In the genomic region with DNA sequence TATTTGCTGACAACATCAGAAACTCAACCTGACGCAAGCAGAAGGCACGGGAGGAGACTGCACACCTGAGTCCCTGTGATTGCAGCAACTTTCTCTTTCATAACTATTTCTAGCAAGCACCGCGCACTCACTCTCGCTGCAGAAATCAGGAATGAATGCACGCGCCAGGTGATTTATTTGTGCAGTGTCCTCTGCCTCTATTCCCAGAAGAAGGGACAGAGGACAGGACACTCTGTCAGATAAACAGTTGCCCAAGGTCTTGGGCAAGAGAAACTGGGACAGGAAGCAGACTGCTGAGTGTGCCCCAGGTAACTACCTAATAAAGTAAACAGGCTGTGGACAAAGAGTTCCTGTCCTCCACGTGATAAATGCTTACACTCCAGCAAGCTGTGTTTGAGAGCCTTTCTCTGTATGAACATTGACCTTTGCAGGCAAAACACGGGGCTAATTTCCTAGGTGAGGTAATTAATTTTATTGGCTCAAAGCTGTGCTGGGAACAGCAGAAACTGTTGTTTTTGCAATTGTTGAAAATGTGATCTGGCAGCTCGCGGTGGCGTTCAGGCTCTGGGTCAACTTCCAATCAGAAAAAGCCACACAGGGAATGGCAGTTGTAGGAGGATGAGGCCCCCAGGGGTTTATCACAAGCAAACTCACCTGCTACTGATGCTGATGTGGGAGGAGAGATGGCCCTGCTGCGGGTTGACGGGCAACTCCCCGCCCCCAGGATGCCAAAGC, we compare ENCODE assay signal across 12 mouse cellular contexts. TPM values are rescaled to one million over a fixed set of nuclear protein-coding genes. Genes with fewer than 3 reads are reported as not detected.
A peak's percentile ranks its signal among the peaks of the same experiment; 100 is the strongest.
DNase-seq lines count a peak whose midpoint lies in the region; ATAC-seq and TF ChIP-seq lines count a peak whose summit lies in the region.
"Had no signal": no experiment of that assay in that cellular context is flagged by ENCODE, and none has a peak within 500 bp of the region (broad histone marks: within the 10 kb centered on the region; RNA-seq: fewer than 3 reads in every experiment).

No protein-coding gene starts in this region.

- peaks cover 3% of the 10 kb centered on the region; the same call in 1 of the 2 replicates for H3K4me1 ChIP-seq in kidney, postnatal 0 days (replicated peaks; ENCODE audit: insufficient read depth, low read length)
- H3K4me1 ChIP-seq in lung, postnatal 0 days (ENCODE audit: insufficient read depth, low read depth, low read length) = peaks cover 4% of the 10 kb centered on the region; the same call in 1 of the 2 replicates

- WGBS in kidney, postnatal 0 days = 30% methylated on average over 15 of the region's 15 CpGs
- WGBS in lung, postnatal 0 days = 21% methylated on average over 15 of the region's 15 CpGs

- H3K36me3 ChIP-seq in kidney, postnatal 0 days (ENCODE audit: insufficient read depth, low read length) = no peaks in the 10 kb centered on the region
- H3K36me3 ChIP-seq in lung, postnatal 0 days (ENCODE audit: insufficient read depth, low read length) = no peaks in the 10 kb centered on the region

- no peak for TF ChIP-seq CTCF in kidney, postnatal 0 days (IDR thresholded peaks at IDR 0.05; ENCODE audit: low read depth)
- no peak for TF ChIP-seq CTCF in lung, postnatal 0 days (IDR thresholded peaks at IDR 0.05)

- no peak overlapping the region for H3K4me3 ChIP-seq in kidney, postnatal 0 days (replicated peaks; ENCODE audit: low read depth, low read length)
- H3K4me3 ChIP-seq in lung, postnatal 0 days (ENCODE audit: low read depth, low read length) = no peak overlapping the region
- H3K4me3 ChIP-seq: erythroblast, embryonic 14.5 days; heart, adult 2 months had no signal

- H3K9me3 ChIP-seq in kidney, postnatal 0 days (replicated peaks; ENCODE audit: low read length) = no peaks in the 10 kb centered on the region
- no peaks in the 10 kb centered on the region for H3K9me3 ChIP-seq in lung, postnatal 0 days (ENCODE audit: low read length)

- no peaks in the 10 kb centered on the region for H3K27me3 ChIP-seq in kidney, postnatal 0 days (ENCODE audit: insufficient read depth, low read length)
- H3K27me3 ChIP-seq in lung, postnatal 0 days (replicated peaks; ENCODE audit: insufficient read depth, low read length) = no peaks in the 10 kb centered on the region

- peak; percentile 61 to 78 for DNase-seq in adrenal gland, adult (ENCODE audit: inconsistent age in 2 of 2, low spot score in 1 of 2)
- no peak for DNase-seq in adrenal gland, postnatal 4 days (ENCODE audit: low spot score in 2 of 2)
- DNase-seq in adrenal gland, postnatal 14 days = peak; percentile 52
- peak; percentile 46 for DNase-seq in kidney, postnatal 0 days (ENCODE audit: low spot score)
- peak; percentile 91 for DNase-seq in lung, postnatal 0 days (ENCODE audit: low spot score)
- no peak for DNase-seq in spleen, adult 12 weeks (ENCODE audit: low spot score)
- DNase-seq in layer of hippocampus, adult 9-11 months = no peak
- no peak for DNase-seq in embryo, embryonic 10 days (ENCODE audit: low spot score)
- DNase-seq: cerebellum, adult 8-10 months; right cerebral cortex, postnatal 14 days had no signal

- 0 out of 2 replicates have a peak overlapping the region, but pooled peaks have one; percentile 34 for H3K27ac ChIP-seq in kidney, postnatal 0 days
- H3K27ac ChIP-seq in lung, postnatal 0 days (ENCODE audit: low read length) = peak overlapping the region; percentile 81
- H3K27ac ChIP-seq: heart, adult 2 months had no signal

- peak; percentile 100 for TF ChIP-seq EP300 in lung, postnatal 0 days (IDR thresholded peaks at IDR 0.05)

- H3K4me2 ChIP-seq in kidney, postnatal 0 days (ENCODE audit: low read length) = no peak overlapping the region
- H3K4me2 ChIP-seq in lung, postnatal 0 days (replicated peaks; ENCODE audit: low read depth, low read length) = 0 out of 2 replicates have a peak overlapping the region, but pooled peaks have one; percentile 8

- H3K9ac ChIP-seq in kidney, postnatal 0 days (ENCODE audit: low read depth, low read length) = no peak overlapping the region
- H3K9ac ChIP-seq in lung, postnatal 0 days (replicated peaks; ENCODE audit: low read depth) = no peak overlapping the region

- ATAC-seq in kidney, postnatal 0 days (replicated peaks; ENCODE audit: low FRiP score, low read depth) = peak; percentile 77
- ATAC-seq in lung, postnatal 0 days = peak; percentile 92

RNA-seq across cellular contexts. Expression of gene Slc45a1, which starts 33.2 kb away (rescaled TPM):
- total RNA-seq in adrenal gland, postnatal 4 days (2021) = 1 to 10 TPM; 1.5 to 1.7 TPM
- 0.33 and 1.4 TPM in 2 replicates for total RNA-seq in adrenal gland, postnatal 14 days (2021)
- 0.04 TPM in 2 replicates for polyA plus RNA-seq in kidney, postnatal 0 days (2015; fragmentation: Nextera tagmentation; extraction: Ambion mirVana)
- 0.04 TPM in 1 of 2 replicates, not detected in the other for polyA plus RNA-seq in lung, postnatal 0 days (2015; fragmentation: Nextera tagmentation; extraction: Ambion mirVana)
- total RNA-seq: heart, adult 2 months had no signal
- polyA plus RNA-seq: erythroblast, embryonic 14.5 days; heart, adult 2 months had no signal

Comparison
In these comparisons a context has a peak if more than half of its experiments do, and no peak if none do; other contexts are left out.
1. DNase-seq: peak in adrenal gland, adult (2 of 2), adrenal gland, postnatal 14 days (single experiment), kidney, postnatal 0 days (single experiment) and lung, postnatal 0 days (single experiment); none in adrenal gland, postnatal 4 days (0 of 2), spleen, adult 12 weeks (single experiment), layer of hippocampus, adult 9-11 months (single experiment) and embryo, embryonic 10 days (single experiment).